Comparison of ENCODE assay signal across 30 mouse cellular contexts in genomic region chr3:115941464-115941863, GRCm38 (mm10).
"Had no signal": no experiment of that assay in that cellular context is flagged by ENCODE, and none has a peak within 500 bp of the region (broad histone marks: within the 10 kb centered on the region; RNA-seq: fewer than 3 reads in every experiment).

No protein-coding gene starts in this region.

- H3K4me3 ChIP-seq: limb, embryonic 10.5 days; limb, embryonic 12.5 days; limb, embryonic 13.5 days; limb, embryonic 15.5 days; liver, embryonic 12.5 days; liver, embryonic 13.5 days; liver, embryonic 15.5 days; lung, embryonic 15.5 days; megakaryocyte, embryonic 14.5 days; midbrain, embryonic 10.5 days; midbrain, embryonic 12.5 days; midbrain, embryonic 15.5 days; myocyte; neural tube, embryonic 12.5 days had no signal

- DNase-seq: left cerebral cortex, postnatal 4 days; liver; liver, embryonic 13.5 days; liver, postnatal 0 days; lung, adult 18-20 months; lung, adult 2 months; lung, embryonic 14.5 days; lung, postnatal 10 days; lung, postnatal 14 days; lung, postnatal 36 days; lung, postnatal 4 days; midbrain, embryonic 14.5 days had no signal

- H3K4me2 ChIP-seq: limb, embryonic 12.5 days; limb, embryonic 13.5 days; limb, embryonic 15.5 days; liver, embryonic 11.5 days; liver, embryonic 12.5 days; liver, embryonic 13.5 days; liver, embryonic 15.5 days; lung, embryonic 14.5 days; lung, embryonic 15.5 days; midbrain, embryonic 12.5 days; midbrain, embryonic 15.5 days; neural tube, embryonic 12.5 days had no signal

- H3K27me3 ChIP-seq: limb, embryonic 12.5 days; limb, embryonic 13.5 days; limb, embryonic 15.5 days; liver, embryonic 12.5 days; liver, embryonic 13.5 days; liver, embryonic 15.5 days; lung, embryonic 15.5 days; megakaryocyte, embryonic 14.5 days; midbrain, embryonic 12.5 days; midbrain, embryonic 15.5 days; neural tube, embryonic 12.5 days had no signal

- H3K27ac ChIP-seq: limb, embryonic 10.5 days; limb, embryonic 12.5 days; limb, embryonic 13.5 days; limb, embryonic 15.5 days; liver, embryonic 12.5 days; liver, embryonic 13.5 days; liver, embryonic 14.5 days; liver, embryonic 15.5 days; lung, embryonic 15.5 days; macrophage; midbrain, embryonic 10.5 days; midbrain, embryonic 12.5 days; midbrain, embryonic 15.5 days; neural tube, embryonic 12.5 days had no signal

- H3K9me3 ChIP-seq: limb, embryonic 10.5 days; limb, embryonic 12.5 days; limb, embryonic 13.5 days; limb, embryonic 15.5 days; liver, embryonic 12.5 days; liver, embryonic 13.5 days; liver, embryonic 15.5 days; lung, embryonic 15.5 days; megakaryocyte, embryonic 14.5 days; midbrain, embryonic 10.5 days; midbrain, embryonic 12.5 days; midbrain, embryonic 15.5 days; neural tube, embryonic 12.5 days had no signal

- H3K4me1 ChIP-seq: limb, embryonic 10.5 days; limb, embryonic 12.5 days; limb, embryonic 13.5 days; limb, embryonic 15.5 days; lung, embryonic 15.5 days; midbrain, embryonic 10.5 days; midbrain, embryonic 12.5 days; midbrain, embryonic 15.5 days; neural tube, embryonic 12.5 days had no signal

- H3K9ac ChIP-seq: limb, embryonic 12.5 days; limb, embryonic 13.5 days; limb, embryonic 15.5 days; liver, embryonic 12.5 days; liver, embryonic 13.5 days; liver, embryonic 14.5 days; liver, embryonic 15.5 days; liver, postnatal 0 days; lung, embryonic 14.5 days; lung, embryonic 15.5 days; midbrain, embryonic 12.5 days; midbrain, embryonic 15.5 days; neural tube, embryonic 12.5 days had no signal

- ATAC-seq: liver, embryonic 12.5 days; liver, postnatal 0 days; lung, postnatal 0 days; midbrain, embryonic 15.5 days; midbrain, embryonic 16.5 days had no signal
